Mouse (Mus musculus): ENCODE measurements around the gene Rasgef1c. TPM values are rescaled to one million over a fixed set of nuclear protein-coding genes. Genes with fewer than 3 reads are reported as not detected.
A peak's percentile ranks its signal among the peaks of the same experiment; 100 is the strongest.

The Rasgef1c gene
- polyA plus RNA-seq, 1 experiment from 2014 or later = 5.7 TPM

GRCm38 (mm10) chr11:49955577-49956261, 54.1 kb downstream of the Rasgef1c start:
- Histone ChIP-seq H3K4me2 (no peak overlapping the region), H3K4me3 (no peak overlapping the region), H3K9me3 (replicated peaks) (no peaks in the 10 kb centered on the region), H3K36me3 (ENCODE audit: poor library complexity, severe bottlenecking) (no peaks in the 10 kb centered on the region), H3K27ac (no peak overlapping the region), H3K4me1 (no peaks in the 10 kb centered on the region), H3K27me3 (no peaks in the 10 kb centered on the region), H3K9ac (no peak overlapping the region)
- 30% methylated on average over 8 of the region's 8 CpGs for WGBS
- ATAC-seq = peak; percentile 79

- Histone ChIP-seq H3K4me3 (no peak overlapping the region), H3K27me3 (no peaks in the 10 kb centered on the region), H3K27ac (no peak overlapping the region), H3K4me2 (no peak overlapping the region), H3K9ac (no peak overlapping the region), H3K9me3 (replicated peaks) (no peaks in the 10 kb centered on the region), H3K4me1 (no peaks in the 10 kb centered on the region), H3K36me3 (ENCODE audit: poor library complexity, severe bottlenecking) (no peaks in the 10 kb centered on the region)
- no peak for ATAC-seq
- WGBS = 86% methylated on average over 10 of the region's 10 CpGs
These were observed 56.4 kb downstream of the Rasgef1c start for GRCm38 (mm10) chr11:49958017-49958416.

- 37% methylated on average over 10 of the region's 10 CpGs for WGBS
- peak; percentile 74 for ATAC-seq
- Histone ChIP-seq H3K4me2 (no peak overlapping the region), H3K4me1 (no peaks in the 10 kb centered on the region), H3K27ac (no peak overlapping the region), H3K27me3 (no peaks in the 10 kb centered on the region), H3K36me3 (ENCODE audit: poor library complexity, severe bottlenecking) (no peaks in the 10 kb centered on the region), H3K9ac (no peak overlapping the region), H3K9me3 (replicated peaks) (no peaks in the 10 kb centered on the region), H3K4me3 (no peak overlapping the region)
These were observed 59.6 kb downstream of the Rasgef1c start for GRCm38 (mm10) chr11:49961098-49961740.

GRCm38 (mm10) chr11:49965320-49965719, 63.7 kb downstream of the Rasgef1c start:
- Histone ChIP-seq H3K4me3 (no peak overlapping the region), H3K27me3 (no peaks in the 10 kb centered on the region), H3K4me2 (no peak overlapping the region), H3K36me3 (ENCODE audit: poor library complexity, severe bottlenecking) (no peaks in the 10 kb centered on the region), H3K9me3 (replicated peaks) (no peaks in the 10 kb centered on the region), H3K9ac (no peak overlapping the region), H3K27ac (no peak overlapping the region), H3K4me1 (no peaks in the 10 kb centered on the region)
- no peak for ATAC-seq
- WGBS = 73% methylated on average over 3 of the region's 3 CpGs

- Histone ChIP-seq H3K9me3 (replicated peaks) (no peaks in the 10 kb centered on the region), H3K36me3 (ENCODE audit: poor library complexity, severe bottlenecking) (no peaks in the 10 kb centered on the region), H3K9ac (no peak overlapping the region), H3K4me2 (no peak overlapping the region), H3K27ac (no peak overlapping the region), H3K27me3 (no peaks in the 10 kb centered on the region), H3K4me3 (no peak overlapping the region), H3K4me1 (no peaks in the 10 kb centered on the region)
- ATAC-seq = no peak
- 96% methylated on average over 2 of the region's 2 CpGs for WGBS
These were observed 68.1 kb downstream of the Rasgef1c start for GRCm38 (mm10) chr11:49969692-49970091.

- Histone ChIP-seq H3K27me3 (no peaks in the 10 kb centered on the region), H3K9ac (no peak overlapping the region), H3K27ac (no peak overlapping the region), H3K4me2 (no peak overlapping the region), H3K4me1 (no peaks in the 10 kb centered on the region), H3K9me3 (replicated peaks) (no peaks in the 10 kb centered on the region), H3K36me3 (ENCODE audit: poor library complexity, severe bottlenecking) (no peaks in the 10 kb centered on the region), H3K4me3 (no peak overlapping the region)
- no peak for ATAC-seq
- 85% methylated on average over 10 of the region's 10 CpGs for WGBS
These were observed 72.2 kb downstream of the Rasgef1c start for GRCm38 (mm10) chr11:49973657-49974340.

GRCm38 (mm10) chr11:49974675-49975074, 73.0 kb downstream of the Rasgef1c start:
- no peak overlapping the region for H3K4me2 ChIP-seq
- no peaks in the 10 kb centered on the region for H3K9me3 ChIP-seq (replicated peaks)
- no peaks in the 10 kb centered on the region for H3K27me3 ChIP-seq
- H3K9ac ChIP-seq = no peak overlapping the region
- H3K4me3 ChIP-seq = no peak overlapping the region
- H3K27ac ChIP-seq = no peak overlapping the region
- H3K36me3 ChIP-seq (ENCODE audit: poor library complexity, severe bottlenecking) = no peaks in the 10 kb centered on the region
- 57% methylated on average over 1 of the region's 1 CpGs for WGBS
- no peak for ATAC-seq
- H3K4me1 ChIP-seq = no peaks in the 10 kb centered on the region

GRCm38 (mm10) chr11:49977963-49978568, 76.4 kb downstream of the Rasgef1c start:
- Histone ChIP-seq H3K27me3 (no peaks in the 10 kb centered on the region), H3K4me3 (no peak overlapping the region), H3K9me3 (replicated peaks) (no peaks in the 10 kb centered on the region), H3K36me3 (ENCODE audit: poor library complexity, severe bottlenecking) (no peaks in the 10 kb centered on the region), H3K27ac (no peak overlapping the region), H3K9ac (no peak overlapping the region), H3K4me1 (no peaks in the 10 kb centered on the region), H3K4me2 (no peak overlapping the region)
- 87% methylated on average over 10 of the region's 10 CpGs for WGBS
- ATAC-seq = no peak

- no peak overlapping the region for H3K4me3 ChIP-seq
- no peaks in the 10 kb centered on the region for H3K27me3 ChIP-seq
- H3K27ac ChIP-seq = no peak overlapping the region
- no peak for ATAC-seq
- H3K4me2 ChIP-seq = no peak overlapping the region
- H3K4me1 ChIP-seq = no peaks in the 10 kb centered on the region
- no peaks in the 10 kb centered on the region for H3K9me3 ChIP-seq (replicated peaks)
- H3K9ac ChIP-seq = no peak overlapping the region
- no peaks in the 10 kb centered on the region for H3K36me3 ChIP-seq (ENCODE audit: poor library complexity, severe bottlenecking)
- WGBS = 89% methylated on average over 8 of the region's 8 CpGs
These were observed 77.3 kb downstream of the Rasgef1c start for GRCm38 (mm10) chr11:49978935-49979334.

GRCm38 (mm10) chr11:49980681-49981235, 79.1 kb downstream of the Rasgef1c start:
- H3K4me3 ChIP-seq = no peak overlapping the region
- 60% methylated on average over 6 of the region's 6 CpGs for WGBS
- H3K27ac ChIP-seq = no peak overlapping the region
- H3K27me3 ChIP-seq = no peaks in the 10 kb centered on the region
- no peak overlapping the region for H3K9ac ChIP-seq
- H3K9me3 ChIP-seq (replicated peaks) = no peaks in the 10 kb centered on the region
- no peaks in the 10 kb centered on the region for H3K36me3 ChIP-seq (ENCODE audit: poor library complexity, severe bottlenecking)
- no peak for ATAC-seq
- no peak overlapping the region for H3K4me2 ChIP-seq
- H3K4me1 ChIP-seq = no peaks in the 10 kb centered on the region

GRCm38 (mm10) chr11:49981321-49981963, 79.8 kb downstream of the Rasgef1c start:
- H3K36me3 ChIP-seq (ENCODE audit: poor library complexity, severe bottlenecking) = no peaks in the 10 kb centered on the region
- no peaks in the 10 kb centered on the region for H3K9me3 ChIP-seq (replicated peaks)
- H3K27ac ChIP-seq = no peak overlapping the region
- H3K4me3 ChIP-seq = no peak overlapping the region
- 86% methylated on average over 7 of the region's 7 CpGs for WGBS
- no peak overlapping the region for H3K9ac ChIP-seq
- no peak overlapping the region for H3K4me2 ChIP-seq
- H3K27me3 ChIP-seq = no peaks in the 10 kb centered on the region
- no peak for ATAC-seq
- H3K4me1 ChIP-seq = no peaks in the 10 kb centered on the region
